Mouse (Mus musculus) erythroblast, adult 5-6 weeks (primary cell): ENCODE data around the gene Anxa1. TPM values are rescaled to one million over a fixed set of nuclear protein-coding genes. Genes with fewer than 3 reads are reported as not detected.

Experiments
- ATAC-seq: replicated peaks from 2 replicates; pipeline ENCODE4 v1.8.0; 2016; ENCODE audit warnings: moderate number of reproducible peaks, mild to moderate bottlenecking, moderate TSS enrichment, inconsistent platforms; ENCODE audit not compliant: poor library complexity, low FRiP score, severe bottlenecking
- total RNA-seq, 2 experiments: library from RNA; stranded (forward) in 1 of 2; stranded (reverse) in 1 of 2; fragments of 150-400 nt in 1 of 2; fragments of 200-764, 138-1000 nt in 1 of 2; gene quantifications; 2 replicates each; pipeline versions ENCODE4 v1.2.3 to v1.2.4; 2015 to 2017; ENCODE audit warnings: low replicate concordance in 2 of 2

Gene Anxa1
- 617 and 762 TPM in 2 replicates for total RNA-seq (2015; ENCODE audit: low replicate concordance)
- total RNA-seq (2017; ENCODE audit: low replicate concordance): 402 and 528 TPM in 2 replicates

DNA sequence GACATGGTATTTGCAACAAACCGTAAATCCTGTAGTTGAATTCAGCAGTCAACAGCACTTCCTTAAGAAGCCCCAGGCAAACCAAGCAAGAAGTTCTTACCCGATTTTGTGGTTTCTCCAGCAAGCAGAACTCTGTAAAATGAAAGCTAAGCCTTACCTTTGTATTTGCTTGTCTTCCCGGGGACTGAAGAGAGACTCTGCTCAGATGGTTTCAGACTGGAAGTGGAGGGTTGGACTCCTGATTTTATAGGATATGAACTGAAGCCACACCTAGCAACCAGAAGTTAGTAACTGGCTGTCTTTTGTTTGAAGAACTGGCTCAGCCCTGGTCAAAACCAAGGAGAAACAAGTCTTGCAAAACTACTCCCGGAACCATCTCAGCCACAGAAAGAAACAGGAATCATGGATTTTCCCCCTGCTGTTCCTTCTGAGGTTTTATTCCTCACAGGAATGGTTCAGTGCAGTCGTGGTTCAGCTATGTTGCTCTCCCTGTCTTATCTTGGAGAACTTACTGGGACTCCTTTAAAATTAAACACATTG lies at the start of gene Anxa1:
Gene Anxa1 (minus strand): TSS at position 490 of the 540 bp plus-strand sequence.
- ATAC-seq: no peak

GRCm38 (mm10) chr19:20437043-20437442 lies 46.3 kb upstream of the Anxa1 start:
- ATAC-seq: no peak

GRCm38 (mm10) chr19:20434541-20434940 lies 43.8 kb upstream of the Anxa1 start:
- peak; percentile 67; the same call in 1 of the 2 replicates for ATAC-seq

DNA sequence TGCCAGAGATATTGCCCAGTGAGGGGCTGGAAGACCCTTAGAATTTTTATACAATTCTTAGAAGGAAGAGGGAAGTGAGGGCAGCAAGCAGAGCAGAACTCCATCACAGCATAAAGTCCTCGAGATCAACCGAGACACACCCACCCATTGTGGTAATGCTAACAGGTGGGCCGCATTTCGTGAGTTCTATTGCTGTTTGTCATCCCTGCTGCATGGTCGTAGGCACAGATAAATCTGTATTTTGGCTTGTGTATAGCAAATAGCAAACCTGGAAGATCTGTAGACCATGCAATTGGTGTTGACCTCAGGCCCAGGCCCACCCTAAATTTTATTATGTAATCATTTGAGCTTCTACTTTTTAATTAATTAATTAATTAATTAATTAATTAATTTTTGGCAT lies 43.2 kb upstream of the Anxa1 start:
- ATAC-seq: no peak

DNA sequence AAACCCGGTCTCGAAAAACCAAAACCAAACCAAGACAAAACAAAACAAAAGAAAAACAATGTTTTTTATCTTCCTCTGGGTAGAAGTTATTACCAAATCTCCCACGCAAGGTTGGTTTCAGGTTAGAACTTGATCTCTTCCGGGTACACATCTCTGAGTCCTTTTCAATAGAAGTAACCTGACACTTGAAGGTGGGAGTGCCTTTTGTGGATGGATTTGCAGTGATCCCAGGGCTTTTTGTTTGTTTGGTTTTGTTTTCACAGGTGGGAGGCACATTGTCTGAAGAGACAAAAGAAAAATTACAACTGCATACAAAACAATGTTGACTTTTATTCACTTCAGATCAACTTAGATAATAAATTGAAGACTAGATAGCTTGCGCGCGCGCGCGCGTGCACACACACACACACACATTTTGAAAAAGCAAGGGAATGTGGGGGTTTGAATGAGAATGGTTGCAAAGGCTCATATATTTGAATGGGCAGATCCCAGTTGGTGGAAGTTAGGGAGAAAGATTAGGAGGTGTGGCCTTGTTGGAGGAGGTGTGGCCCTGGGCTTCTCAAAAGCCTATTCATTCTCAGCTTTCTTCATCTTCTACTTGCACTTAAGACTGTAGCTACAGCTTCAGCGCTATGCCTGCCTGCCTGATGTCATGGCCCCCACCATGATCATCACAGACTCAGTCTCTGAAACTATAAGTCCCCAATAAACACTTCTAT lies 35.9 kb upstream of the Anxa1 start:
- ATAC-seq: no peak

DNA sequence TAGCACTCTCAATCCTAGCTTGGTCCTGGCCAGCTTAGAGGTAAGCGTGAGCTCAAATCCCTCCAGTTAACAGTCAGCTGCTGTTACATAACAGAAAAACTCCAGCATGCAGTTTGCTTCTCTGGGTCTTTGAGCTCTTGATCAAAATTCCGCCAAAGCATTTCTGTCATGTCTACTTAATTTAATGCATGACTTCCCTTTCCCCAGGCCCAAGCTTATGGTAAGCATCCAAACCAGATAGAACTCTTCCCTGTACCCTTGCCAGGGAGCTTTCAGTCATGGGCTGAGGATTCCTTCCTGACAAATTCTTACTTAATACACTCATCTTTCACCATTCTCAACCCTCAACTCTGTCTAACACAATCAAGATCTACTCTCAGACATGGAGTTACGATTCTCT lies 20.5 kb upstream of the Anxa1 start:
- ATAC-seq: no peak

DNA sequence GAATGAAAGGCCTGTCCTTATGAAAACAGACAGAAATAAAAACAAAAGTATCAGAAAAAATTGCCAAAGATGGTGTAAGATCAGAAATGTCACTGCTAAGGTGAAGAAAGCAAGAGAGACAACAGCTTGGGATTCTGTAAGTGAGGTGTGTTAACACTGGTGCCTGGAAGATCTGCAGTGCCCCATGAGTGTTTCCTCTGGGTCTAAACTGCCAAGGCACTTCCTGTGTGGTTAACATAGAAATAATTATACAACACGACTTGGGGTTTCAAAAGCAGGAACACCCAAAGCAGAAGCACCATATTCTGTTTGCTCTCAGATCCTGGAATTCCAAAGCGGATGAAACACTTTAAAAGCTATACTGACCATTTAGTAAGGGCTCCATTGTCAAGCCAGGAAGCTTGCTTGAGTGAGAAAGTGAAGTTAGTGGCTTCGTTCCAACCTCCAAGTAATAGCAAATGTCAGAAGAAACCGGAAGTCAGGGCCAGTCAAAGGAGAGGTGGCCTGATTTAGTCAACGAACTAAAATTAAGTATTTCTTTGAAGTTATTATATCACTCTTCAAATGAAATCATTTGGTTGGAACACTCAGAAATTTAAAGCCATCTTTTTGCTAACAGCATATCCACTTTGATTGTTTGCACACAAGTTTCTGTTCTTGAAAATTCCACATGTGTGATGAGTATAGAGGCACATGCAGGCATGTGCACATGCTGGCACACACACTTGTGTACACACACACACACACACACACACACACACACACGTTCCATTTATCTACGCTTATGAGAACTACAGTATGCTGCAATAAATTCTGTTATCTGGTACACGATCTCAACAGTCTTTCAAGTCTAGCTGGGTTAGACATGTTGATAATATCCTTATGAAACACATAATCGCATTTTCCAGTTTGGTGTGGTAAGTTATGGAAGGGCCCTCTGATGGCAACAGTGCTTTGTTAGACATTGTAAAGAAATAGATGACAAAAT lies 19.1 kb upstream of the Anxa1 start:
- ATAC-seq: no peak

GRCm38 (mm10) chr19:20406475-20406874 lies 15.7 kb upstream of the Anxa1 start:
- ATAC-seq: no peak

GRCm38 (mm10) chr19:20405015-20405414 lies 14.3 kb upstream of the Anxa1 start:
- ATAC-seq: no peak

DNA sequence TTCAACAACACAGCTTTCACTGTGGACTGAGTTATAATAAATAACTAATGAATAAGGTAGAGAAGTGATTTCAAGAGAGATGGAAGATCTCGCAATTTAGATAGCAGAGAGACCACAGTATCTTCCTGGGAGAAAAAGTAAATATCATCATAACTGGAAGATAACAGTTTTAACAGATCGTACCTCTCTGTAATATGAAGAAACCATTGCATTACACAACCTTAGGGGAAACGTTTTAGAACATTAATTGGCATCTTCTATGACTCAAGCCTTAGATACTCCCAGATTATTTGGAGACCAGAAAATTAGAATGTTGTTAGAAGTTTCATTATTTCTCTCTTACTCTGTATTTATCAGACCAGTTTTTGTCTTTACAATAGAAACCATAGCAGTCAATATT lies 13.0 kb upstream of the Anxa1 start:
- no peak for ATAC-seq

- ATAC-seq: no peak
Observed at GRCm38 (mm10) chr19:20403219-20403618, 12.5 kb upstream of the Anxa1 start.

DNA sequence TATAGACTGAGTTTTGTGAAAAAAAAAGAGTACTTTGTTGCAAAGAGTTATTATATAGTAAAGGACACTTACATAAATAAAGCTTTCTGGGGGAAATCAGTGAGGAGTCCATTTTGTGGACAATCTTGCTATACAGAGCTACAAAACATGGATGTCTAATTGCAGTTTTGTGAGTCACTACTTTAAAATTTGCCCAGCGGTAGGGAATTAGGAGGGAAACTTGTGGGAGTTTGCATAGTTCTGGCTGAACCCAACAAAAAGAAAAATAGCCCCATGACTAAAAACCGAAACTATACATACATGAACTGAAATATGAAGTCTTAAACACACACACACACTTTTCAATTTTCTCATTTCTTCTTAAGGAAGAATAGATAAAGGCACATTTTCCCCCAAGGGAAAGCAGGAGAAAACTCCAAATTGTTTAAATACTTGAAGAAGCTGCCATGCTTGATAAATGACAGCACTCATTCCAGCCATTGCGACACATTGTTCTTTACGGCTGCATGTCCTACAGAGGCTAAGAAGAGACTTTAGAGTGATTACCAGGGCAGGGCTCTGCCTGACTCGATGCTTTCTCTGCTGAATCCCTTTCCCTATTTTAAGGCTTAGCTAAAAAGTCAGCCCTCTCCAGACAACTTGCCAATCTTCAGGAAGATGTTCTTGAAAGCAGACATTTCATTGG lies 11.9 kb upstream of the Anxa1 start:
- no peak for ATAC-seq

- no peak for ATAC-seq
Observed at GRCm38 (mm10) chr19:20401961-20402360, 11.2 kb upstream of the Anxa1 start.

- ATAC-seq: no peak
Observed at GRCm38 (mm10) chr19:20399187-20399586, 8.4 kb upstream of the Anxa1 start.

DNA sequence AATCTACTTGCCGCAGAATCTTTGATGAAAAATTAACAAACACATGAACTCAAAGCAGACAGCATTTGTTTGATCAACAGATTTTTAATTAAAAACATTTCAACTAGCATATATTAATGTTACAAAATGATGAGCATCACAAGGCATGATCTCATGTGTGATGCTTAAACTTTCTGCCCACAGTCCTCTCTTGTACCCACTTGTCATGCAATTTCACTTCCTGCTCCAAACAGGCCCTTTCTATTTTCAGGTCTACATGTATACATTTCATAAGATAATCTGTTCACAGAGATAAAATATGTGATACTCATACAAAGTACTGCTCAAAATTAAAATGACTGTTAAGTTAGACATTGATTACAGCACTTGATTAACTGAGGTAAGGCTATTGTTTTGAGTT lies 6.3 kb upstream of the Anxa1 start:
- ATAC-seq: no peak

DNA sequence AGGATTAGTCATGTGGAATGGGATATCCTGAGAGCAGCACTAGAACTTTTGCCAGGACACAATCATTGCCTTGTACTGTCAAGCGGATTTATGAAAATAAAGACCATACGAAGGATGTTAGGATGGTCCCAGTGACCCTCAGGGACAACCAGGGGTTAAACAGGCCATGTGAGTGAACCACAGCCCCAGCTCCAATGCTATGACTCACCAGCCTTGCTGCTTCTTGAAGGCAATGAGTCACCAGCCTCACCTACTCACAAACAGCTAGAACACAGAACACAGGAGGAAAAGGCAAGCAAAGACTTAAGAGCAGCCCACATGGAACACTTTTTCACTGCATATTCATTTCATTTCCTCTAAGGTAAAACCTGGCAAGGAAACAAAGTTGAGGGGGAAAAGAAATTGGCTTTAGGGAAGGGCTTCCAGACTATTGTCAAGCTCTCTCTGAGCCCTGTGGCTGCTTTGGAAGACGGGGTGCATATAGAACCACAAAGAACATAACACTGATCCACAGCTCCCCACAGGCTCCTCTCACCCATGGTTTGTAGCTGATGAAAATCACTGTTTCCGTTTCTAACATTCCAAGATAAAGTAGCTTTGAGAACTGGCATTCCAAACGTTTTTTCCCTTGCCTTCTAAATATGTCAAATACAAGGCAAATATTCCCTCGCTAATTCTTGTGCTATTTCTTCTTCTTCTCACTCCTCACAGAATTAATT lies 3.0 kb upstream of the Anxa1 start:
- ATAC-seq: no peak

DNA sequence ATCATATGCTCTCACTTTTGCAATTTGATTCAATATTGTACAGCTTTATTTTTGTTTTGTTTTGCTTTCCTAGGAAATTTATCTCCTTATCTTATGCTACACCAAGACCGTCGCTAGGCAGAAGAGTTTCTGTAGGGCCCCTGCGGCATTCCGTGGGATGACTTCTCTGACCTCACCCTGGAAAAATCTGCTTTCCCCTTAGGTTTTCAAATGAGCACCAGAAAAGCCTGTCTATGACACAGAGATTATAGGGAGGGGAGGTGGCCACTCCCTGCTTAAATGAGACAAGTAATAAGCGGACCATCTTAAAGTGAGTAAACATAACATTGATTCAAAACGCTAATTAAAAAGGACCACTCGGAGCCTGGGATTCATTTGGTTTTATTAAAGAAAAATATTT lies 1.0 kb downstream of the Anxa1 start:
- no peak for ATAC-seq

- ATAC-seq: no peak
Observed at GRCm38 (mm10) chr19:20389245-20389644, 1.5 kb downstream of the Anxa1 start.

GRCm38 (mm10) chr19:20388276-20388675 lies 2.5 kb downstream of the Anxa1 start:
- no peak for ATAC-seq
